In the genomic region with DNA sequence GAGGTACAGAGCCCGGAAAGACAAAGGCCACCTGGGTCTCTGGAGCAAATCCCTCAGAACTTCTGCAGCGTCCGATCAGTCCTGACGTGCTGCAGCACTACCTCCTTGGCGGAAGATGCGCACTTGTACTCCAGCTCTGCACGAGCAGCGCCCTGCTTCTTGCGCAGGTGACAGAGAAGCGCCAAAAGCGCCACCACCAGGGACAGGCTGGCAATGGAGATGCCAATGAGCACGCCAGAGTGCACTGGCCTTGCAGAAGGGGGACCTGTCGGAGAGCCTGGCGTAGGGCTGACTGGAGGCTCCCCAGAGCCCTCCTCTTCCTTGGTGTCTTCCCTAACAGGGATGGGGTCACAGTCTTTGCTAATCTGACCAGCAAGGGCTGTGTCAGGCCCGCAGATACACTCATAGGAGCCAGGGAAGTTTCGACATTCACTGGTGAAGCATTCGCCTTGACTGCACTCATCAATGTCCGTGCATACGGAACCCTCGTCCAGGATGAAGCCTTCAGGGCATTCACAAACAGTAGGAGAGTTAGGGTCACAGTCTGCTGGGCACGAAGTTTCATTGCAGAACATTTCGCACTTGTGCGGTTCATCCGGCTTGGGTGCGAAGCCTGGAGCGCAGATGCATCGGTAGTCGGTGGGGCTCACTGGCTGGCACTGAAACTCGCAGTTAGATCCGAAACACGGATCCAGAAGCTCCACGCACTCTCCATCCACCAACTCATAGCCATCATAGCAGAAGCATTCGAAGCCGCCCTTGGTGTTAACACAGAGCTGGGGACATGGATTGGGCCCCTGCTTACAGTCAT, we compare ENCODE assay signal across 8 mouse cellular contexts. TPM values are rescaled to one million over a fixed set of nuclear protein-coding genes. Genes with fewer than 3 reads are reported as not detected.
DNase-seq lines count a peak whose midpoint lies in the region; ATAC-seq and TF ChIP-seq lines count a peak whose summit lies in the region.

No protein-coding gene starts in this region.

- H3K4me3 ChIP-seq in bone marrow, adult 2 months (replicated peaks; ENCODE audit: control insufficient read depth, low read depth, low read length), result peak overlapping the region; percentile 73
- peak overlapping the region; percentile 64 for H3K4me3 ChIP-seq in heart, embryonic 10.5 days
- H3K4me3 ChIP-seq in kidney, embryonic 14.5 days (ENCODE audit: low read length), result peak overlapping the region; percentile 41
- peak overlapping the region; percentile 66 for H3K4me3 ChIP-seq in lung, postnatal 0 days (ENCODE audit: low read depth, low read length)
- peak overlapping the region; percentile 20 for H3K4me3 ChIP-seq in olfactory bulb, adult 2 months (ENCODE audit: insufficient read depth, low read depth, low read length)

- no peaks in the 10 kb centered on the region for H3K9me3 ChIP-seq in heart, embryonic 10.5 days
- H3K9me3 ChIP-seq in kidney, embryonic 14.5 days (ENCODE audit: control insufficient read depth, low read length), result no peaks in the 10 kb centered on the region
- H3K9me3 ChIP-seq in lung, postnatal 0 days (ENCODE audit: low read length), result no peaks in the 10 kb centered on the region

- H3K27me3 ChIP-seq in heart, embryonic 10.5 days (ENCODE audit: insufficient read depth, poor library complexity, severe bottlenecking), result peaks cover 40% of the 10 kb centered on the region
- peaks cover 26% of the 10 kb centered on the region for H3K27me3 ChIP-seq in kidney, embryonic 14.5 days (ENCODE audit: control insufficient read depth, insufficient read depth, low read length)
- no peaks in the 10 kb centered on the region for H3K27me3 ChIP-seq in lung, postnatal 0 days (replicated peaks; ENCODE audit: insufficient read depth, low read length)

- no peak for DNase-seq in frontal cortex, postnatal 25 days (ENCODE audit: low spot score in 2 of 2)
- DNase-seq in heart, embryonic 10.5 days (ENCODE audit: low spot score), result peak; percentile 78
- DNase-seq in lung, postnatal 0 days (ENCODE audit: low spot score), result peak; percentile 62

- H3K27ac ChIP-seq in bone marrow, adult 2 months (ENCODE audit: control insufficient read depth, insufficient read depth, low read depth, low read length, poor library complexity), result peak overlapping the region; percentile 81
- H3K27ac ChIP-seq in heart, embryonic 10.5 days, result peak overlapping the region; percentile 82
- no peak overlapping the region for H3K27ac ChIP-seq in kidney, embryonic 14.5 days (ENCODE audit: low read depth, low read length)
- H3K27ac ChIP-seq in lung, postnatal 0 days (ENCODE audit: low read length), result peak overlapping the region; percentile 86
- no peak overlapping the region for H3K27ac ChIP-seq in olfactory bulb, adult 2 months (ENCODE audit: insufficient read depth, low read depth, low read length)

- peak overlapping the region; percentile 70 for H3K4me2 ChIP-seq in kidney, embryonic 14.5 days (replicated peaks; ENCODE audit: low read depth, low read length)
- H3K4me2 ChIP-seq in lung, postnatal 0 days (replicated peaks; ENCODE audit: low read depth, low read length), result peak overlapping the region; percentile 82

- no peak overlapping the region for H3K9ac ChIP-seq in kidney, embryonic 14.5 days (ENCODE audit: low read depth, low read length)
- peak overlapping the region; percentile 84 for H3K9ac ChIP-seq in lung, postnatal 0 days (replicated peaks; ENCODE audit: low read depth)

- WGBS in bone marrow, adult 2 months, result 15% methylated on average over 34 of the region's 34 CpGs
- WGBS in heart, embryonic 10.5 days, result 9% methylated on average over 34 of the region's 34 CpGs
- WGBS in kidney, embryonic 14.5 days, result 9% methylated on average over 34 of the region's 34 CpGs
- 4% methylated on average over 34 of the region's 34 CpGs for WGBS in lung, postnatal 0 days
- 42% methylated on average over 34 of the region's 34 CpGs for WGBS in olfactory bulb, adult 2 months

- no peaks in the 10 kb centered on the region for H3K36me3 ChIP-seq in heart, embryonic 10.5 days
- H3K36me3 ChIP-seq in kidney, embryonic 14.5 days (ENCODE audit: control insufficient read depth, insufficient read depth, low read length), result no peaks in the 10 kb centered on the region
- no peaks in the 10 kb centered on the region; the same call in 1 of the 2 replicates for H3K36me3 ChIP-seq in lung, postnatal 0 days (ENCODE audit: insufficient read depth, low read length)

- peak; percentile 55; the same call in 1 of the 2 replicates for ATAC-seq in frontal cortex, adult (ENCODE audit: low TSS enrichment)
- ATAC-seq in kidney, embryonic 14.5 days (ENCODE audit: low FRiP score, low TSS enrichment), result no peak
- ATAC-seq in lung, postnatal 0 days, result no peak
- ATAC-seq in inflammation-experienced regulatory T-cells, adult 6 months, result no peak

- no peaks in the 10 kb centered on the region; the same call in 1 of the 2 replicates for H3K4me1 ChIP-seq in bone marrow, adult 2 months (ENCODE audit: control insufficient read depth, insufficient read depth, low read length)
- H3K4me1 ChIP-seq in heart, embryonic 10.5 days, result peaks cover 31% of the 10 kb centered on the region
- peaks cover 16% of the 10 kb centered on the region for H3K4me1 ChIP-seq in kidney, embryonic 14.5 days (ENCODE audit: control insufficient read depth, insufficient read depth, low read length)
- peaks cover 6% of the 10 kb centered on the region for H3K4me1 ChIP-seq in lung, postnatal 0 days (ENCODE audit: insufficient read depth, low read depth, low read length)
- H3K4me1 ChIP-seq in olfactory bulb, adult 2 months (ENCODE audit: control insufficient read depth, insufficient read depth, low read length), result peaks cover 16% of the 10 kb centered on the region

- peak; percentile 54; the same call in 1 of the 2 replicates for TF ChIP-seq CTCF in bone marrow, adult 2 months (IDR thresholded peaks at IDR 0.05; ENCODE audit: control insufficient read depth, insufficient read depth, low read length)
- peak; percentile 65 for TF ChIP-seq CTCF in lung, postnatal 0 days (IDR thresholded peaks at IDR 0.05)
- TF ChIP-seq CTCF in olfactory bulb, adult 2 months (IDR thresholded peaks at IDR 0.05; ENCODE audit: insufficient read depth, low read depth, low read length), result no peak

- no peak for TF ChIP-seq EP300 in lung, postnatal 0 days (IDR thresholded peaks at IDR 0.05)

- peak; percentile 39; the same call in 1 of the 2 replicates for TF ChIP-seq POLR2A in bone marrow, adult 2 months (IDR thresholded peaks at IDR 0.05; ENCODE audit: borderline replicate concordance, control insufficient read depth, low read depth, low read length)
- no peak for TF ChIP-seq POLR2A in olfactory bulb, adult 2 months (IDR thresholded peaks at IDR 0.05; ENCODE audit: insufficient read depth, low read depth, low read length)

RNA-seq across cellular contexts. Expression of a gene that starts 1.6 kb away (rescaled TPM):
- polyA plus RNA-seq in bone marrow, adult 2 months (2011; ENCODE audit: insufficient read depth, insufficient read length, low replicate concordance, missing spikeins), result 3.1 and 5.9 TPM in 2 replicates
- polyA plus RNA-seq in heart, embryonic 10.5 days (2016; fragmentation: Nextera tagmentation; extraction: Ambion mirVana), result 10.9 and 14.6 TPM in 2 replicates
- polyA plus RNA-seq in kidney, embryonic 14.5 days (2014; fragmentation: Nextera tagmentation; extraction: Ambion mirVana), result 3.7 and 6.7 TPM in 2 replicates
- polyA plus RNA-seq in lung, postnatal 0 days (2015; fragmentation: Nextera tagmentation; extraction: Ambion mirVana), result 227 and 232 TPM in 2 replicates
- polyA plus RNA-seq in olfactory bulb, adult 2 months (2012; ENCODE audit: insufficient read depth, insufficient read length, low replicate concordance, missing spikeins), result not detected in 2 replicates
- polyA plus RNA-seq in inflammation-experienced regulatory T-cells, adult 6 months (2017; shearing (Covaris generic)), result under 1 TPM in 1 of 3 experiments, not detected in 2; 0.24 TPM

RNA-seq across cellular contexts. Expression of a gene that starts 11.2 kb away (rescaled TPM):
- not detected in 2 replicates for polyA plus RNA-seq in bone marrow, adult 2 months (2011; ENCODE audit: insufficient read depth, insufficient read length, low replicate concordance, missing spikeins)
- polyA plus RNA-seq in heart, embryonic 10.5 days (2016; fragmentation: Nextera tagmentation; extraction: Ambion mirVana), result 0.52 and 0.89 TPM in 2 replicates
- 0.36 and 0.45 TPM in 2 replicates for polyA plus RNA-seq in kidney, embryonic 14.5 days (2014; fragmentation: Nextera tagmentation; extraction: Ambion mirVana)
- polyA plus RNA-seq in lung, postnatal 0 days (2015; fragmentation: Nextera tagmentation; extraction: Ambion mirVana), result 0.56 and 0.77 TPM in 2 replicates
- not detected in 2 replicates for polyA plus RNA-seq in olfactory bulb, adult 2 months (2012; ENCODE audit: insufficient read depth, insufficient read length, low replicate concordance, missing spikeins)
- not detected for polyA plus RNA-seq in inflammation-experienced regulatory T-cells, adult 6 months (2017; shearing (Covaris generic))

RNA-seq across cellular contexts. Expression of a gene that starts 37.0 kb away (rescaled TPM):
- 9.0 and 14.5 TPM in 2 replicates for polyA plus RNA-seq in bone marrow, adult 2 months (2011; ENCODE audit: insufficient read depth, insufficient read length, low replicate concordance, missing spikeins)
- 10.3 and 19.7 TPM in 2 replicates for polyA plus RNA-seq in heart, embryonic 10.5 days (2016; fragmentation: Nextera tagmentation; extraction: Ambion mirVana)
- polyA plus RNA-seq in kidney, embryonic 14.5 days (2014; fragmentation: Nextera tagmentation; extraction: Ambion mirVana), result 14.0 and 16.0 TPM in 2 replicates
- 55.9 and 59.7 TPM in 2 replicates for polyA plus RNA-seq in lung, postnatal 0 days (2015; fragmentation: Nextera tagmentation; extraction: Ambion mirVana)
- not detected in 2 replicates for polyA plus RNA-seq in olfactory bulb, adult 2 months (2012; ENCODE audit: insufficient read depth, insufficient read length, low replicate concordance, missing spikeins)
- under 1 TPM in 2 of 3 experiments, not detected in 1; 0.08 to 0.13 TPM for polyA plus RNA-seq in inflammation-experienced regulatory T-cells, adult 6 months (2017; shearing (Covaris generic))

Comparison
In these comparisons a context has a peak if more than half of its experiments do, and no peak if none do; other contexts are left out.
1. DNase-seq: peak in heart, embryonic 10.5 days (single experiment) and lung, postnatal 0 days (single experiment); none in frontal cortex, postnatal 25 days (0 of 2).
2. H3K27ac ChIP-seq: peak in bone marrow, adult 2 months (single experiment), heart, embryonic 10.5 days (single experiment) and lung, postnatal 0 days (single experiment); none in kidney, embryonic 14.5 days (single experiment) and olfactory bulb, adult 2 months (single experiment).
3. H3K4me3 ChIP-seq: peak in every context shown above with its lines; median percentile 73 in bone marrow, adult 2 months; 66 in lung, postnatal 0 days; 64 in heart, embryonic 10.5 days; 41 in kidney, embryonic 14.5 days; 20 in olfactory bulb, adult 2 months.
4. RNA of a gene that starts 1.6 kb away (polyA plus RNA-seq): 227 to 232 TPM in lung, postnatal 0 days; 10.9 to 14.6 TPM in heart, embryonic 10.5 days, 3.7 to 6.7 TPM in kidney, embryonic 14.5 days, 3.1 to 5.9 TPM in bone marrow, adult 2 months, 0.24 TPM in inflammation-experienced regulatory T-cells, adult 6 months and not detected in olfactory bulb, adult 2 months; every median in the first group is over 10 times any median in the second.